Mouse (Mus musculus) intestine, postnatal 0 days (tissue): ENCODE results near the gene Fate1. TPM values are rescaled to one million over a fixed set of nuclear protein-coding genes. Genes with fewer than 3 reads are reported as not detected.

Source experiments
- ATAC-seq: fragments of 200-750 bp; cut with Nextera tagmentation; 2 replicates; pipeline ENCODE4 v1.8.0; 2017; ENCODE audit warnings: mild to moderate bottlenecking, moderate TSS enrichment, moderate library complexity
- H3K27ac ChIP-seq: fragments of 300-500 bp; sonication (generic); 2 replicates; pipeline ENCODE4 v1.5.1; 2014; ENCODE audit warnings: mild to moderate bottlenecking, low read depth, low read length, moderate library complexity
- H3K27me3 ChIP-seq: fragments of 300-500 bp; sonication (generic); replicated peaks from 2 replicates; pipeline ENCODE4 v1.6.1; 2014; ENCODE audit warnings: low read length, mixed read lengths; ENCODE audit not compliant: control insufficient read depth, insufficient read depth
- H3K36me3 ChIP-seq: fragments of 300-500 bp; sonication (generic); 2 replicates; pipeline ENCODE4 v1.6.1; 2014; ENCODE audit warnings: mild to moderate bottlenecking, moderate library complexity; ENCODE audit not compliant: control insufficient read depth, insufficient read depth
- H3K4me1 ChIP-seq: fragments of 300-500 bp; sonication (generic); replicated peaks from 2 replicates; pipeline ENCODE4 v1.6.1; 2014; ENCODE audit warnings: antibody characterized with exemption, low read length, mixed read lengths; ENCODE audit not compliant: control insufficient read depth, insufficient read depth
- H3K4me2 ChIP-seq: fragments of 300-500 bp; sonication (generic); replicated peaks from 2 replicates; pipeline ENCODE4 v1.6.1; 2014; ENCODE audit warnings: low read depth, mild to moderate bottlenecking, moderate library complexity
- H3K4me3 ChIP-seq: fragments of 300-500 bp; sonication (generic); 2 replicates; pipeline ENCODE4 v1.5.1; 2014; ENCODE audit warnings: low read depth, low read length
- H3K9ac ChIP-seq: fragments of 300-500 bp; sonication (generic); 2 replicates; pipeline ENCODE4 v1.6.1; 2014; ENCODE audit warnings: mild to moderate bottlenecking, low read depth, low read length
- H3K9me3 ChIP-seq: fragments of 300-500 bp; sonication (generic); 2 replicates; pipeline ENCODE4 v1.6.1; 2016; ENCODE audit warnings: mixed run types; ENCODE audit not compliant: control insufficient read depth
- CTCF ChIP-seq: sonication (generic); IDR thresholded peaks from 2 replicates; pipeline ENCODE4 v1.5.1; 2016; ENCODE audit warnings: low read depth, mild to moderate bottlenecking, control low read depth, antibody characterized with exemption, moderate library complexity
- WGBS: fragments of 180-500 bp; shearing (Covaris S2); extraction: QIAGEN DNeasy Blood & Tissue Kit; methylation state at CpG from one replicate; pipeline ENCODE4 v1.1.7; 2014; 5-methylcytosine and 5-hydroxymethylcytosine counted together
- polyA plus RNA-seq: library from polyadenylated mRNA; unstranded; fragments of >200 nt; fragmentation: Nextera tagmentation; extraction: Ambion mirVana; gene quantifications from 2 replicates; pipeline ENCODE4 v1.2.1, GENCODE M21; 2015

The Fate1 gene
- polyA plus RNA-seq, 1 experiment from 2014 or later = not detected

DNA sequence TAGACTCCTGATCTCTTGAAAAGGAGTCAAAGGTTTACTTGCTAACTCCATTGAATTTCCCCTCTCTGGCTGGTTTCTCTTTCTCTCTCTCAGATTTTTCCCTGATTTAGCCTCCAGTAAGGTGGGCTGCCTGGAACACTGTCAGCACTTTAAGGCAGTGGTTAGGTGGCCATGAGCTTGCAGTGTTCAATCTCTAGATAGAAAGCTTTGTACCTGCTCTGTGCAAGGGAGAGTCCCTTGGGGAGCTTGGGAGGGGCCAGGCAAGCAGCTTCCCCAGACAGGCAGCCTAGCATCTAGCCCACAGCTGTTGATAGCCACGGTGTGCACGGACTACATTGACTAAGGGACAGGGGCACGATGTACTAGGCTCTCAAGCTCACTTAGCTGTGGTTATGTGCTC, 18.8 kb downstream of the Fate1 start, which contains the start of gene Cnga2:
Gene Cnga2, plus strand, starts transcription at position 301 of the 400 bp plus-strand sequence.
- no peak for TF ChIP-seq CTCF
- Histone ChIP-seq H3K4me3 (no peak within 1 kb of the TSS), H3K36me3 (no peaks in the 10 kb centered on the region), H3K27ac (no peak within 1 kb of the TSS), H3K27me3 (no peaks in the 10 kb centered on the region), H3K4me1 (no peaks in the 10 kb centered on the region), H3K9ac (no peak within 1 kb of the TSS), H3K9me3 (no peaks in the 10 kb centered on the region), H3K4me2 (no peak within 1 kb of the TSS)
- WGBS = 79% methylated on average over 3 of the region's 3 CpGs
- no peak for ATAC-seq

DNA sequence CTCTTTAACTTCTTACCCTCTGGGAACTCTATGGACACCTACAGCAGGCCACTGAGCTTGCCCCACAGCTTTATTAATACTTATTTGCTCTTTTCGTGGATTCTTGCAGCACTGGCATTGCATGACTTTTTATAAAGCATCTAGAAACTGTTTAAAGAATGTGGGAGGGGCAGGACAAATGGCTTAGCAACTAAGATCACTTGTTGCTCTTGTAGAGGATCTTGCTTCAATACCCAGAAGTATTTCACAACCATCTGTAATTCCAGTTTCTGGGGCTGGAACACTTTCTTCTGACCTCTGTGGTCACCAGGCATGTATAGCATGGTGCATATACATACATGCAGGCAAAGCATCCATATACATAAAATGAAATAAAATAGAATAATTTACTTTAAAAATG, 23.2 kb downstream of the Fate1 start:
- Histone ChIP-seq H3K36me3 (no peaks in the 10 kb centered on the region), H3K4me1 (no peaks in the 10 kb centered on the region), H3K4me3 (no peak overlapping the region), H3K9me3 (no peaks in the 10 kb centered on the region), H3K27ac (no peak overlapping the region), H3K9ac (no peak overlapping the region), H3K4me2 (no peak overlapping the region), H3K27me3 (no peaks in the 10 kb centered on the region)
- no peak for ATAC-seq
- WGBS = 45% methylated on average over 1 of the region's 1 CpGs
- TF ChIP-seq CTCF = no peak

DNA sequence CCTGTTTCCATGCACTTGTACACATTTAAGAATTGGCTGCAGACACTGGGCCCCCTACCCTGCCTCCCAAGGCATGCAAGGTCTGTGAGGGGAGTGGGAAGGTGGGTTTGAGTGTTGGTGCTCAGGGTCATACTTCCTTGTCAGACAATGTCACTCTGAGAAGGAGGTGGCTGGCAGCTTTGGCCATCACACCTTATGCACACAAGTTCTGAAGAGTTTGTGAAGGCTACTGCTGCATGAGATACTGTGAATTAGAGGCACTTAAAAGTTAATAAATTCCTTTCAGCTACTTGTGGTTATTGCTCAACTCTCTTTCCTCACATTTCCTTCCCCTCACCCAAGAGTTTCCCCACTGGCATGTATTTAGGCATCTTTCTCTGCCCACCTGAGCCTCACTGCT, 37.1 kb downstream of the Fate1 start:
- H3K9ac ChIP-seq = no peak overlapping the region
- H3K4me2 ChIP-seq = no peak overlapping the region
- no peak overlapping the region for H3K27ac ChIP-seq
- H3K9me3 ChIP-seq = no peaks in the 10 kb centered on the region
- H3K36me3 ChIP-seq = no peaks in the 10 kb centered on the region
- TF ChIP-seq CTCF = no peak
- H3K4me1 ChIP-seq = no peaks in the 10 kb centered on the region
- H3K4me3 ChIP-seq = no peak overlapping the region
- ATAC-seq = no peak
- no peaks in the 10 kb centered on the region for H3K27me3 ChIP-seq

DNA sequence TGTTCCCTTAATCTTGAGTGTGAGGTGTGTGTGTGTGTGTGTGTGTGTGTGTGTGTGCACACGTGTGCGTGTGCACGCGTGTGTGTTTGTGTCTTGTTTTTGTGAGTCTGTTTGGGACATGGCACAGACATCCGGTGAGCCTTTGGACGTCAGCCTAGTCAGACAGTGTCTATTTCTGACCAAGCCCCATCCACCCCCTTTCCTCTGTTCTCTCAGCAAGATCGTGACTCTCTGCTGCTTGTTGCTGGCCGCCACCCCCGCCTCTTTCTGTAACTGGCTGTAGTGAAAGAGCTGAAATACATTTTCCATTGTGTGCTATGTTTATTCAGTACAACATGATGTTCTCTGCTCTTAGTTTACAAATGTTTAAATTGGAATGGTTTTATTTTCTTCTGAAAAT, 39.5 kb downstream of the Fate1 start:
- 60% methylated on average over 9 of the region's 9 CpGs for WGBS
- Histone ChIP-seq H3K9ac (no peak overlapping the region), H3K27ac (no peak overlapping the region), H3K4me3 (no peak overlapping the region), H3K9me3 (no peaks in the 10 kb centered on the region), H3K27me3 (no peaks in the 10 kb centered on the region), H3K4me1 (no peaks in the 10 kb centered on the region), H3K36me3 (no peaks in the 10 kb centered on the region), H3K4me2 (no peak overlapping the region)
- no peak for TF ChIP-seq CTCF
- no peak for ATAC-seq

- Histone ChIP-seq H3K27me3 (no peaks in the 10 kb centered on the region), H3K4me1 (no peaks in the 10 kb centered on the region), H3K4me2 (no peak overlapping the region), H3K36me3 (no peaks in the 10 kb centered on the region), H3K4me3 (no peak overlapping the region), H3K9ac (no peak overlapping the region), H3K9me3 (no peaks in the 10 kb centered on the region), H3K27ac (no peak overlapping the region)
- WGBS = 34% methylated on average over 3 of the region's 3 CpGs
- peak; percentile 69 for TF ChIP-seq CTCF
- ATAC-seq = no peak
Measured at GRCm38 (mm10) chrX:72012804-72013203, 40.0 kb downstream of the Fate1 start.

- Histone ChIP-seq H3K9ac (no peak overlapping the region), H3K36me3 (no peaks in the 10 kb centered on the region), H3K27ac (no peak overlapping the region), H3K27me3 (no peaks in the 10 kb centered on the region), H3K4me1 (no peaks in the 10 kb centered on the region), H3K4me3 (no peak overlapping the region), H3K4me2 (no peak overlapping the region), H3K9me3 (no peaks in the 10 kb centered on the region)
- WGBS = 81% methylated on average over 1 of the region's 1 CpGs
- no peak for TF ChIP-seq CTCF
- no peak for ATAC-seq
Measured at GRCm38 (mm10) chrX:72022241-72022640, 49.5 kb downstream of the Fate1 start.

GRCm38 (mm10) chrX:72022750-72023398, 50.1 kb downstream of the Fate1 start:
- Histone ChIP-seq H3K36me3 (no peaks in the 10 kb centered on the region), H3K4me3 (no peak overlapping the region), H3K4me2 (no peak overlapping the region), H3K9me3 (no peaks in the 10 kb centered on the region), H3K4me1 (no peaks in the 10 kb centered on the region), H3K27me3 (no peaks in the 10 kb centered on the region), H3K9ac (no peak overlapping the region), H3K27ac (no peak overlapping the region)
- TF ChIP-seq CTCF = peak; percentile 75
- no peak for ATAC-seq
- 42% methylated on average over 10 of the region's 10 CpGs for WGBS
